Mouse (Mus musculus) MEL (cell line): ENCODE measurements around the gene Clec12a.

ENCODE experiments used
- HCFC1 ChIP-seq: IDR thresholded peaks from 2 replicates; pipeline ENCODE4 v1.6.1; 2012; ENCODE audit warnings: low read depth, mild to moderate bottlenecking, inconsistent platforms, low read length, improper control_type of control experiment, moderate library complexity
- MAFK ChIP-seq: IDR thresholded peaks from 2 replicates; pipeline ENCODE4 v1.6.1; 2011; ENCODE audit warnings: low read depth, mild to moderate bottlenecking, low read length, improper control_type of control experiment, borderline replicate concordance

- no peak for TF ChIP-seq HCFC1
- TF ChIP-seq MAFK = no peak
Measured at GRCm38 (mm10) chr6:129316463-129316862, 26.0 kb upstream of the Clec12a start.
